Mouse (Mus musculus): Measurements from ENCODE around the gene Antxr2.
A peak's percentile ranks its signal among the peaks of the same experiment; 100 is the strongest.

The Antxr2 gene

GRCm38 (mm10) chr5:97906537-97907266, 124.1 kb downstream of the Antxr2 start:
- no peak for DNase-seq

- DNase-seq, result peak in 1 of 2 experiments; percentile 33
Observed at GRCm38 (mm10) chr5:97905856-97906255, 125.0 kb downstream of the Antxr2 start.

GRCm38 (mm10) chr5:97901096-97901495, 129.7 kb downstream of the Antxr2 start:
- DNase-seq, result no peak

- DNase-seq, result peak; percentile 37 to 58
Observed at GRCm38 (mm10) chr5:97899321-97899720, 131.5 kb downstream of the Antxr2 start.

- DNase-seq, result no peak
Observed at GRCm38 (mm10) chr5:97885427-97885826, 145.4 kb downstream of the Antxr2 start.

GRCm38 (mm10) chr5:97884110-97884509, 146.7 kb downstream of the Antxr2 start:
- no peak for DNase-seq

GRCm38 (mm10) chr5:97881421-97881820, 149.4 kb downstream of the Antxr2 start:
- DNase-seq, result no peak

- DNase-seq, result no peak
Observed at GRCm38 (mm10) chr5:97880115-97880514, 150.7 kb downstream of the Antxr2 start.

GRCm38 (mm10) chr5:97878871-97879270, 152.0 kb downstream of the Antxr2 start:
- DNase-seq, result no peak

GRCm38 (mm10) chr5:97878215-97878794, 152.5 kb downstream of the Antxr2 start:
- no peak for DNase-seq

- no peak for DNase-seq
Observed at GRCm38 (mm10) chr5:97876895-97877294, 153.9 kb downstream of the Antxr2 start.

- DNase-seq, result no peak
Observed at GRCm38 (mm10) chr5:97867921-97868320, 162.9 kb downstream of the Antxr2 start.

- no peak for DNase-seq
Observed at GRCm38 (mm10) chr5:97866975-97867374, 163.9 kb downstream of the Antxr2 start.

GRCm38 (mm10) chr5:97857101-97857500, 173.7 kb downstream of the Antxr2 start:
- no peak for DNase-seq

- DNase-seq, result no peak
Observed at GRCm38 (mm10) chr5:97851981-97852748, 178.7 kb downstream of the Antxr2 start.

- DNase-seq, result no peak
Observed at GRCm38 (mm10) chr5:97847204-97847895, 183.5 kb downstream of the Antxr2 start.

- no peak for DNase-seq
Observed at GRCm38 (mm10) chr5:97846503-97846902, 184.3 kb downstream of the Antxr2 start.

GRCm38 (mm10) chr5:97842016-97842415, 188.8 kb downstream of the Antxr2 start:
- no peak for DNase-seq

GRCm38 (mm10) chr5:97839924-97840279, 190.9 kb downstream of the Antxr2 start:
- DNase-seq, result no peak

- DNase-seq, result no peak
Observed at GRCm38 (mm10) chr5:97839271-97839923, 191.4 kb downstream of the Antxr2 start.

GRCm38 (mm10) chr5:97837333-97837732, 193.5 kb downstream of the Antxr2 start:
- DNase-seq, result no peak

GRCm38 (mm10) chr5:97835418-97835817, 195.4 kb downstream of the Antxr2 start:
- no peak for DNase-seq

- no peak for DNase-seq
Observed at GRCm38 (mm10) chr5:97834770-97835169, 196.1 kb downstream of the Antxr2 start.

All from cerebellum, postnatal 14 days (tissue).